Mouse (Mus musculus): Measurements from ENCODE around the gene Pan3. TPM values are rescaled to one million over a fixed set of nuclear protein-coding genes. Genes with fewer than 3 reads are reported as not detected.
A peak's percentile ranks its signal among the peaks of the same experiment; 100 is the strongest.

Gene Pan3
- total and polyA plus RNA-seq, 3 experiments, result 60.6 to 61.5 TPM; not detected in 1

DNA sequence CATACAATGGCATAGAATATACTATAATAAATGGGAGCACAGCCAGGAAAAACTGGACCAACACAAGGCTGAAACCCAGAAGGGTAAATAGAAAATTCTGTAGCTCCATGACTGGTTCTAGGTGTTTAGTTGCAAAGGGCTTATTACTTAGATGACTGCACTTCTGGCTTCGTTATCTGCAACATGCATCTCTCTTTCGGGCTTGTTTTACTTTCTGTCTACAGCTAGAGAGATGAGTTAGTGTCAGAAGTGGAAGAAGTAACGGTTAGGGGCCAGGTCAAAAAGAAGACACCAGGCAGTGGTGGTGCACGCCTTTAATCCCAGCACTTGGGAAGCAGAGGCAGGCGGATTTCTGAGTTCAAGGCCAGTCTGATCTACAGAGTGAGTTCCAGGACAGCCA, 46.1 kb downstream of the Pan3 start:
- H3K4me3 ChIP-seq (ENCODE audit: control insufficient read depth in 1 of 2, insufficient read depth in 1 of 2, low read depth in 2 of 2, low read length in 2 of 2), result no peak overlapping the region

DNA sequence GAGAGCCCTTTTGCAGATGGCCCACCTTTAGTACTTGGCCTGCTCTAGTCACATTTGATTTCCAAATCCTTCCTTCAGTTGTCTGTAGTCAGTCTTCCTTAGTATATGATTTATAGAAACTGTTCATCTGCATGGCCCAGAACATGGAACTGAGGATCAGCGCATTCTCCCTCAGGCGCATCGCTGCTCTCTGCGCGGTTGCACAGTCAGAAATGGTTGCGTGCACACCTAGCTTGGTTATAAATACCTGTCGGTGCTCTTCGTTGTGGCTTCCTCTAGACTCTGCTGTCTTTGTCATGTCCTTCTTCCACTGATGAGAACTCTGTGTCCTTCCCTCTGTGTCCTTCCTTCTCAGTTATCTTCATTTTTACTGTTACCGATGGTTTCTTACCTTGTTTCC, 47.1 kb downstream of the Pan3 start:
- H3K4me1 ChIP-seq (ENCODE audit: control insufficient read depth in 1 of 2, insufficient read depth in 2 of 2, low read length in 2 of 2), result peaks cover 16 to 22% of the 10 kb centered on the region in 2 experiments

More for the DNA sequence above, 46.1 kb downstream of the Pan3 start:
- Histone ChIP-seq H3K27ac (ENCODE audit: control insufficient read depth, low read depth, low read length) (no peak overlapping the region), H3K79me2 (ENCODE audit: control insufficient read depth, insufficient read depth, low read length, poor library complexity) (peaks cover 14% of the 10 kb centered on the region; the same call in 1 of the 2 replicates), H3K9me3 (replicated peaks; ENCODE audit: insufficient read depth, low read length) (no peaks in the 10 kb centered on the region), H3K4me1 (ENCODE audit: control insufficient read depth in 1 of 2, insufficient read depth in 2 of 2, low read length in 2 of 2) (peaks cover 19 to 25% of the 10 kb centered on the region in 2 experiments), H3K27me3 (ENCODE audit: control insufficient read depth in 1 of 2, insufficient read depth in 2 of 2, low read length in 2 of 2) (no peaks in the 10 kb centered on the region), H3K36me3 (ENCODE audit: control insufficient read depth in 1 of 2, insufficient read depth in 2 of 2, low read length in 2 of 2) (peaks cover 12 to 30% of the 10 kb centered on the region in 2 experiments; a peak in 3 of 4 replicates), H3K9ac (ENCODE audit: control insufficient read depth, low read depth, low read length, poor library complexity, severe bottlenecking) (no peak overlapping the region)
- peak; percentile 46 for TF ChIP-seq GATA1 (IDR thresholded peaks at IDR 0.05; ENCODE audit: low read depth, low read length)
- no peak for TF ChIP-seq NRF1 (IDR thresholded peaks at IDR 0.05; ENCODE audit: insufficient read depth, low read depth, low read length, poor library complexity, severe bottlenecking)
- peak; percentile 47 for DNase-seq (ENCODE audit: low read depth, low spot score)

GRCm38 (mm10) chr5:147479341-147479740, 49.4 kb downstream of the Pan3 start:
- Histone ChIP-seq H3K9ac (ENCODE audit: control insufficient read depth, low read depth, low read length, poor library complexity, severe bottlenecking) (no peak overlapping the region), H3K4me3 (ENCODE audit: control insufficient read depth in 1 of 2, insufficient read depth in 1 of 2, low read depth in 2 of 2, low read length in 2 of 2) (no peak overlapping the region), H3K27me3 (ENCODE audit: control insufficient read depth in 1 of 2, insufficient read depth in 2 of 2, low read length in 2 of 2) (no peaks in the 10 kb centered on the region), H3K4me1 (ENCODE audit: control insufficient read depth in 1 of 2, insufficient read depth in 2 of 2, low read length in 2 of 2) (peaks cover 10 to 19% of the 10 kb centered on the region in 2 experiments), H3K36me3 (ENCODE audit: control insufficient read depth in 1 of 2, insufficient read depth in 2 of 2, low read length in 2 of 2) (peaks cover 11 to 27% of the 10 kb centered on the region in 2 experiments), H3K9me3 (replicated peaks; ENCODE audit: insufficient read depth, low read length) (no peaks in the 10 kb centered on the region), H3K27ac (ENCODE audit: control insufficient read depth, low read depth, low read length) (no peak overlapping the region), H3K79me2 (ENCODE audit: control insufficient read depth, insufficient read depth, low read length, poor library complexity) (peaks cover 9% of the 10 kb centered on the region; the same call in 1 of the 2 replicates)
- DNase-seq (ENCODE audit: low read depth, low spot score), result no peak
- TF ChIP-seq ETS1 (IDR thresholded peaks at IDR 0.05; ENCODE audit: low read depth, low read length) (no peak), GABPA (IDR thresholded peaks at IDR 0.05; ENCODE audit: low read depth, low read length) (no peak), CTCF (IDR thresholded peaks at IDR 0.05 in 2 of 3, conservative IDR thresholded peaks at IDR 0.05 in 1 of 3; ENCODE audit: control insufficient read depth in 1 of 3, insufficient read depth in 1 of 3, low read depth in 2 of 3, low read length in 3 of 3, poor library complexity in 1 of 3, severe bottlenecking in 1 of 3) (no peak), SMC3 (IDR thresholded peaks at IDR 0.05; ENCODE audit: low read depth, low read length) (no peak), E2F4 (IDR thresholded peaks at IDR 0.05; ENCODE audit: borderline replicate concordance, low read depth, low read length) (no peak), NELFE (IDR thresholded peaks at IDR 0.05; ENCODE audit: low read depth, low read length) (no peak), POLR2AphosphoS5 (IDR thresholded peaks at IDR 0.05; ENCODE audit: borderline replicate concordance, low read depth, low read length) (no peak), EP300 (IDR thresholded peaks at IDR 0.05; ENCODE audit: low read depth in 1 of 2, low read length in 2 of 2) (no peak), RCOR1 (IDR thresholded peaks at IDR 0.05; ENCODE audit: low read depth, low read length) (no peak), POLR2A (IDR thresholded peaks at IDR 0.05; ENCODE audit: control insufficient read depth in 1 of 2, insufficient read depth in 1 of 2, low read depth in 1 of 2, low read length in 2 of 2, poor library complexity in 1 of 2) (no peak), ZKSCAN1 (IDR thresholded peaks at IDR 0.05; ENCODE audit: low read depth, low read length) (no peak), CHD2 (IDR thresholded peaks at IDR 0.05; ENCODE audit: low read length) (no peak), ZMIZ1 (IDR thresholded peaks at IDR 0.05; ENCODE audit: low read depth, low read length) (no peak), ELF1 (IDR thresholded peaks at IDR 0.05; ENCODE audit: low read depth, low read length) (no peak), ZC3H11A (IDR thresholded peaks at IDR 0.05; ENCODE audit: low read depth, low read length) (no peak), HCFC1 (IDR thresholded peaks at IDR 0.05; ENCODE audit: low read depth, low read length) (no peak)

More for the DNA sequence above, 47.1 kb downstream of the Pan3 start:
- H3K9ac ChIP-seq (ENCODE audit: control insufficient read depth, low read depth, low read length, poor library complexity, severe bottlenecking), result no peak overlapping the region
- no peak overlapping the region for H3K4me3 ChIP-seq (ENCODE audit: control insufficient read depth in 1 of 2, insufficient read depth in 1 of 2, low read depth in 2 of 2, low read length in 2 of 2)
- peaks cover 11 to 28% of the 10 kb centered on the region in 2 experiments; a peak in 3 of 4 replicates for H3K36me3 ChIP-seq (ENCODE audit: control insufficient read depth in 1 of 2, insufficient read depth in 2 of 2, low read length in 2 of 2)
- DNase-seq (ENCODE audit: low read depth, low spot score), result no peak
- H3K9me3 ChIP-seq (replicated peaks; ENCODE audit: insufficient read depth, low read length), result no peaks in the 10 kb centered on the region
- H3K27me3 ChIP-seq (ENCODE audit: control insufficient read depth in 1 of 2, insufficient read depth in 2 of 2, low read length in 2 of 2), result no peaks in the 10 kb centered on the region
- TF ChIP-seq ELF1 (IDR thresholded peaks at IDR 0.05; ENCODE audit: low read depth, low read length) (no peak), RCOR1 (IDR thresholded peaks at IDR 0.05; ENCODE audit: low read depth, low read length) (no peak)
- H3K79me2 ChIP-seq (ENCODE audit: control insufficient read depth, insufficient read depth, low read length, poor library complexity), result peaks cover 13% of the 10 kb centered on the region; the same call in 1 of the 2 replicates
- H3K27ac ChIP-seq (ENCODE audit: control insufficient read depth, low read depth, low read length), result no peak overlapping the region
